Mouse (Mus musculus) lung, adult 2 months (tissue): ENCODE results near the gene Slc6a12. TPM values are rescaled to one million over a fixed set of nuclear protein-coding genes. Genes with fewer than 3 reads are reported as not detected.
"Not testable (repeated sequence)": the region's sequence is repeated elsewhere in the genome, so short reads cannot be mapped to it uniquely, and the experiment has no call there.

Source experiments
- DNase-seq: peaks from one replicate; pipeline ENCODE4 v3.0.0; 2022
- H3K4me1 ChIP-seq: fragments of 200-500 bp; 2 replicates; pipeline ENCODE4 v1.6.1; 2011; ENCODE audit warnings: low read length; ENCODE audit not compliant: control insufficient read depth, insufficient read depth
- H3K4me3 ChIP-seq: fragments of 200-500 bp; replicated peaks from 2 replicates; pipeline ENCODE3; 2011; ENCODE audit warnings: low read depth, mild to moderate bottlenecking, control low read depth, low read length; ENCODE audit errors: extremely low read depth
- CTCF ChIP-seq: fragments of 200-500 bp; IDR thresholded peaks from 2 replicates; pipeline ENCODE4 v1.5.1; 2011; ENCODE audit warnings: mild to moderate bottlenecking, low read length, control low read depth; ENCODE audit not compliant: insufficient read depth
- POLR2A ChIP-seq: fragments of 200-500 bp; IDR thresholded peaks from 2 replicates; pipeline ENCODE4 v1.6.1; 2011; ENCODE audit warnings: low read depth, mild to moderate bottlenecking, control low read depth, low read length, borderline replicate concordance; ENCODE audit errors: extremely low read depth
- WGBS: fragments of 180-500 bp; shearing (Covaris S2); methylation state at CpG from one replicate; pipeline ENCODE4 v1.1.7; 2018; 5-methylcytosine and 5-hydroxymethylcytosine counted together
- polyA plus RNA-seq: library from polyadenylated mRNA; depleted of rRNA; stranded (reverse); fragments of >200 nt; gene quantifications from 2 replicates; pipeline ENCODE4 v1.2.3, GENCODE M21; 2012

The Slc6a12 gene
- polyA plus RNA-seq, 1 experiment: 0.66 TPM

DNA sequence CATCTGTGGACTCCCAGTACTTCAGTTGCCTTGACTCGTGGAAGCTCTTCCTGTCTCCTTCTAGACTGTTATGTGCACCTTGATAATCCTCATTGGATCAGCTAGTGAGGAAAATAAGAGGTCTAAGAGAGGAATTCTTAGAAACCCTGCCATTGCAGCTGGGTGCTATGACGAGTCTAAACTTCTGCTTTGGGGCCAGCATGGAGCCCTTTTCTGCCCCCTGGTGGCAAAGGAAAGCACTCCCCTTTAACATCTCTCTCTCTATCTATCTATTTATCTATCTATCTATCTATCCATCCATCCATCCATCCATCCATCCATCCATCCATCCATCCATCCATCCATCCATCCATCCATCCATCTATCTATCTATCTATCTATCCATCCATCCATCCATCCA lies 23.7 kb downstream of the Slc6a12 start:
- H3K4me1 ChIP-seq, H3K4me3 ChIP-seq: not testable (repeated sequence)
- peak; percentile 55 for TF ChIP-seq CTCF
- 3% methylated on average over 2 of the region's 2 CpGs for WGBS
- DNase-seq: peak; percentile 21

- WGBS: 55% methylated on average over 3 of the region's 3 CpGs
- TF ChIP-seq CTCF: no peak
- no peak for TF ChIP-seq POLR2A
- H3K4me1 ChIP-seq: no peaks in the 10 kb centered on the region
Measured at GRCm38 (mm10) chr6:121367099-121367498, 24.2 kb downstream of the Slc6a12 start.

GRCm38 (mm10) chr6:121371197-121371980 lies 28.5 kb downstream of the Slc6a12 start:
- TF ChIP-seq CTCF (no peak), POLR2A (no peak)
- Histone ChIP-seq H3K4me3 (no peak overlapping the region), H3K4me1 (no peaks in the 10 kb centered on the region)
- 59% methylated on average over 10 of the region's 10 CpGs for WGBS
- DNase-seq: no peak

More at GRCm38 (mm10) chr6:121367099-121367498, 24.2 kb downstream of the Slc6a12 start:
- H3K4me3 ChIP-seq: no peak overlapping the region
- no peak for DNase-seq

- WGBS: 54% methylated on average over 12 of the region's 12 CpGs
- H3K4me1 ChIP-seq: no peaks in the 10 kb centered on the region
- no peak for TF ChIP-seq CTCF
- TF ChIP-seq POLR2A: no peak
- H3K4me3 ChIP-seq: no peak overlapping the region
- DNase-seq: no peak
Measured at GRCm38 (mm10) chr6:121376159-121376558, 33.3 kb downstream of the Slc6a12 start.

- DNase-seq: no peak
- H3K4me1 ChIP-seq: no peaks in the 10 kb centered on the region
- no peak for TF ChIP-seq POLR2A
- no peak for TF ChIP-seq CTCF
- WGBS: 50% methylated on average over 4 of the region's 4 CpGs
- no peak overlapping the region for H3K4me3 ChIP-seq
Measured at GRCm38 (mm10) chr6:121378256-121378655, 35.4 kb downstream of the Slc6a12 start.

DNA sequence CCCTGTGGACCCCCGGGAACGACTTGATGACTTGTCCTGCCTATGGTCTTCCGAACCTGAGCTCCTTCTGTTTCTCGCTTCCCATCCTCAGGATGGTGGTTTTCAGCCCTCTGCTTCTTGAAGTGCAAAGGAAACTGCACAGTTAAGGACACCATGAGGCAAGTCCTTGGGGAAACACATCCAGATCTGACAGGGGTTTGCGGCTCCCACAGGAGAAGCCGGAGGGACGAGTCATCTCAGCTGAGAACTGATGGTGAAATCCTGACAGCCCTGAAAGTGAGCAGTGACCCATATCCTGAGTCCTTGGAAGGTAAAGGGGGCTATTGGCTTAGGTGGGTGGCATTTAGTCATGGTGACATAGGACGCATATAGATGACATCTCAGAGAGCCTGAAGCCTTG lies 37.7 kb downstream of the Slc6a12 start:
- Histone ChIP-seq H3K4me3 (no peak overlapping the region), H3K4me1 (no peaks in the 10 kb centered on the region)
- 76% methylated on average over 8 of the region's 8 CpGs for WGBS
- TF ChIP-seq POLR2A (no peak), CTCF (no peak)
- DNase-seq: no peak

DNA sequence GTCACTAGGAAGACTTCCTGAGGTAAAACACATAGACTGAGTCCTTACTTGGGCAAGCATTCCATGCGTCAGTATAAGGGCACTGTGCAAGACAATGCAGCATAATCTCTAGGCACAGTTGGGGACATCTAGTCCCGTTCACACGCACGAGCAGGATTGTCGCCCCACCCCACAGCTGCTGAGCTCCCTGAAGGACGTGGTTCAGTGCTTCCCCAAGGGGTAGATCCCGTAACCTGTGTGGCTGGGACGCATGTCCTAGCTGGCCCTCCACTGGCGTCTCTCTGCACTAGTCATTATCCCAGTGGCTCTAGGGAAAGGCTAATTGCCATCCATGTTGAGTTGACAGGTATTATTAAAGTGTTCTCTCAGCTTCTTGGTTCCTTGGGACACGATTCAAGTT lies 39.2 kb downstream of the Slc6a12 start:
- no peak for TF ChIP-seq POLR2A
- no peak for TF ChIP-seq CTCF
- H3K4me3 ChIP-seq: no peak overlapping the region
- no peak for DNase-seq
- H3K4me1 ChIP-seq: no peaks in the 10 kb centered on the region
- WGBS: 56% methylated on average over 10 of the region's 10 CpGs

- 89% methylated on average over 3 of the region's 3 CpGs for WGBS
- Histone ChIP-seq H3K4me1 (no peaks in the 10 kb centered on the region), H3K4me3 (no peak overlapping the region)
- TF ChIP-seq POLR2A (no peak), CTCF (no peak)
- no peak for DNase-seq
Measured at GRCm38 (mm10) chr6:121385397-121385796, 42.5 kb downstream of the Slc6a12 start.

GRCm38 (mm10) chr6:121392610-121393252 lies 49.9 kb downstream of the Slc6a12 start:
- no peak for TF ChIP-seq POLR2A
- TF ChIP-seq CTCF: no peak
- WGBS: 68% methylated on average over 4 of the region's 4 CpGs
- Histone ChIP-seq H3K4me3 (no peak overlapping the region), H3K4me1 (no peaks in the 10 kb centered on the region)
- no peak for DNase-seq

- no peak for TF ChIP-seq CTCF
- no peak for TF ChIP-seq POLR2A
- H3K4me3 ChIP-seq: no peak overlapping the region
- DNase-seq: no peak
- 80% methylated on average over 6 of the region's 6 CpGs for WGBS
- H3K4me1 ChIP-seq: no peaks in the 10 kb centered on the region
Measured at GRCm38 (mm10) chr6:121401140-121401539, 58.3 kb downstream of the Slc6a12 start.
